Mouse (Mus musculus) neutrophil, adult 5-6 weeks (primary cell): ENCODE measurements around the gene Bpifa1. TPM values are rescaled to one million over a fixed set of nuclear protein-coding genes. Genes with fewer than 3 reads are reported as not detected.

Source experiments
- ATAC-seq: fragments of 151-379, 151-347 bp; 2 replicates; pipeline ENCODE4 v1.8.0; 2017; ENCODE audit warnings: mild to moderate bottlenecking, moderate TSS enrichment; ENCODE audit not compliant: insufficient number of reproducible peaks, poor library complexity, low FRiP score, severe bottlenecking; ENCODE audit errors: extremely low read depth
- total RNA-seq: library from RNA; stranded (forward); fragments of 200-1000 nt; gene quantifications from 2 replicates; pipeline ENCODE4 v1.2.3, GENCODE M21; 2017

The Bpifa1 gene
- total RNA-seq, 1 experiment from 2014 or later = not detected

DNA sequence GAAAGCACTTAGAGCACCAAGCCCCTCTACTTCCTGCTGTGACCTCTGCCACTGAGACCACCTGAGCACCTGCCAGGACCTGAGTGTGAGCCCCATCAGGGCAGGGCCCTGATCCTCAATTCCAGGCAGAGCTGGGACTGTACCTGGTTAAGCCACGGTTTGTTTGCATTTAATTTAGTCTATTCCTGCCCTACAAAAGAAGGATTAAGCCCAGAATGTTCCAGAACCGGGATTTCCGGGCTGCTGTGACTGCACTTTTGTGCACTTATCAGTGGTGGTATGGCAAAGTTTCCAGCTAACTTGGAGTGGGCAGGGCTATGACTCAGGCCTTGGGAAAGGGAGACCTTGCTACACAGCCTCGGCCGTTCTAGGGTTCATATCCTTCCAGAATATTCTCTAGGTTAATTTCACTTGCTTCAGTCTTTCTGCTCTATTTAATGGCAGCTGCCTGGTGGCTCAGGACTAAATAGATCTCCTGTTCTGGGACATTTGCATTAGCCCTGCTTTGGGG is 51.4 kb downstream of the Bpifa1 start:
- ATAC-seq = no peak

DNA sequence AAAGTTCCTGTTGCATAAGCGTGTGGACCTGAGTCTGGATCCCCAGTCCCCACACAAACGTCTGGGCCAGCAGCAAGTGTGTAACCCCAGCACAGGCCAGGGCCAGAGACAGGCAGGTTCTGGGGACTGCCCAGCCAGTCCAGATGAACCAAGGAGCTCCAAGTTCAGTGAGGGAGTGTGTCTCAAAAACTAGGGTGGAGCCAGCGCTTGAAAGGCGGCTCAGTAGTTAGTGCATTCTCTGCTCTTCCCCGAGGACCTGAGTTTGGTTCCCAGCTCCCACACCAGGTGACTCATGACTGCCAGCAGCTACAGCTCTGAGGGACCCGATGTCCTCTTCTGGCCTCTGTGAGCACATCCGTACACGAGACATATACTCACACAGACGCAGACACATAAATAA is 54.4 kb downstream of the Bpifa1 start:
- no peak for ATAC-seq

Other genes with a start within 250 kb of the Bpifa1 start
- gene Bpifb6, start 242.5 kb upstream of the Bpifa1 start, total RNA-seq = 0.74 TPM in 1 of 2 replicates, not detected in the other
- gene Bpifb3, start 224.7 kb upstream of the Bpifa1 start, total RNA-seq = not detected in 2 replicates
- gene Bpifb4, start 204.7 kb upstream of the Bpifa1 start, total RNA-seq = not detected in 2 replicates
- gene Bpifa6, start 167.9 kb upstream of the Bpifa1 start, total RNA-seq = not detected in 2 replicates
- not detected in 2 replicates for gene Bpifa2, start 134.6 kb upstream of the Bpifa1 start, total RNA-seq
- not detected in 2 replicates for gene Bpifa3, start 12.5 kb upstream of the Bpifa1 start, total RNA-seq
- gene Bpifa5, start 19.7 kb downstream of the Bpifa1 start, total RNA-seq = not detected in 2 replicates
- gene Bpifb1, start 47.9 kb downstream of the Bpifa1 start, total RNA-seq = not detected in 2 replicates
- gene Bpifb5, start 80.9 kb downstream of the Bpifa1 start, total RNA-seq = not detected in 2 replicates
- gene Bpifb9a, start 115.0 kb downstream of the Bpifa1 start, total RNA-seq = not detected in 2 replicates
- not detected in 2 replicates for gene Bpifb9b, start 164.3 kb downstream of the Bpifa1 start, total RNA-seq
- gene Cdk5rap1, start 230.1 kb downstream of the Bpifa1 start, total RNA-seq = 9.8 and 10.1 TPM in 2 replicates